Mouse (Mus musculus): Measurements from ENCODE around the gene Ccdc103. TPM values are rescaled to one million over a fixed set of nuclear protein-coding genes. Genes with fewer than 3 reads are reported as not detected.

Ccdc103 gene
- polyA plus RNA-seq, 1 experiment from 2014 or later, result 2.4 TPM

GRCm38 (mm10) chr11:102925351-102925717 is 44.3 kb downstream of the Ccdc103 start:
- peak overlapping the region; percentile 45 for H3K4me3 ChIP-seq (ENCODE audit: low read depth, low read length)
- 0 out of 2 replicates have a peak, but pooled peaks have one; percentile 24 for ATAC-seq (ENCODE audit: low read depth)
- 2% methylated on average over 10 of the region's 10 CpGs for WGBS

GRCm38 (mm10) chr11:102930672-102931071 is 49.7 kb downstream of the Ccdc103 start:
- WGBS, result 91% methylated on average over 10 of the region's 10 CpGs
- no peaks in the 10 kb centered on the region for H3K4me1 ChIP-seq (ENCODE audit: control insufficient read depth, insufficient read depth, low read length)
- H3K27ac ChIP-seq (ENCODE audit: low read depth, low read length), result no peak overlapping the region
- no peaks in the 10 kb centered on the region for H3K36me3 ChIP-seq (ENCODE audit: control insufficient read depth, insufficient read depth, low read length)
- H3K4me3 ChIP-seq (ENCODE audit: low read depth, low read length), result no peak overlapping the region
- H3K9ac ChIP-seq (replicated peaks; ENCODE audit: low read depth, low read length), result no peak overlapping the region
- H3K27me3 ChIP-seq (ENCODE audit: control insufficient read depth, insufficient read depth, low read length), result no peaks in the 10 kb centered on the region
- no peak for ATAC-seq (ENCODE audit: low read depth)
- no peaks in the 10 kb centered on the region for H3K9me3 ChIP-seq (ENCODE audit: control insufficient read depth, low read length)
- H3K4me2 ChIP-seq (ENCODE audit: low read depth, low read length), result no peak overlapping the region

More at GRCm38 (mm10) chr11:102925351-102925717, 44.3 kb downstream of the Ccdc103 start:
- peaks cover 4% of the 10 kb centered on the region for H3K4me1 ChIP-seq (ENCODE audit: control insufficient read depth, insufficient read depth, low read length)
- H3K27me3 ChIP-seq (ENCODE audit: control insufficient read depth, insufficient read depth, low read length), result no peaks in the 10 kb centered on the region
- H3K9me3 ChIP-seq (ENCODE audit: control insufficient read depth, low read length), result no peaks in the 10 kb centered on the region
- H3K9ac ChIP-seq (replicated peaks; ENCODE audit: low read depth, low read length), result peak overlapping the region; percentile 37
- peak overlapping the region; percentile 44 for H3K27ac ChIP-seq (ENCODE audit: low read depth, low read length)
- peak overlapping the region; percentile 79 for H3K4me2 ChIP-seq (ENCODE audit: low read depth, low read length)
- no peaks in the 10 kb centered on the region for H3K36me3 ChIP-seq (ENCODE audit: control insufficient read depth, insufficient read depth, low read length)

Other genes starting within 250 kb of the Ccdc103 start
- 0.11 and 0.12 TPM in 2 replicates for gene Meioc, start 217.5 kb upstream of the Ccdc103 start, polyA plus RNA-seq (2014; fragmentation: Nextera tagmentation; extraction: Ambion mirVana)
- 35.5 and 37.4 TPM in 2 replicates for gene Ccdc43, start 183.4 kb upstream of the Ccdc103 start, polyA plus RNA-seq (2014; fragmentation: Nextera tagmentation; extraction: Ambion mirVana)
- gene Adam11, start 119.8 kb upstream of the Ccdc103 start, polyA plus RNA-seq (2014; fragmentation: Nextera tagmentation; extraction: Ambion mirVana), result 22.2 and 31.8 TPM in 2 replicates
- 34.1 and 34.7 TPM in 2 replicates for gene Gjc1, start 61.5 kb upstream of the Ccdc103 start, polyA plus RNA-seq (2014; fragmentation: Nextera tagmentation; extraction: Ambion mirVana)
- gene Higd1b, start 45.4 kb upstream of the Ccdc103 start, polyA plus RNA-seq (2014; fragmentation: Nextera tagmentation; extraction: Ambion mirVana), result 5.0 and 10.2 TPM in 2 replicates
- gene Eftud2, start 219 bp upstream of the Ccdc103 start, polyA plus RNA-seq (2014; fragmentation: Nextera tagmentation; extraction: Ambion mirVana), result 113 and 135 TPM in 2 replicates
- 0.17 TPM in 1 of 2 replicates, not detected in the other for gene Fam187a, start 4.0 kb downstream of the Ccdc103 start, polyA plus RNA-seq (2014; fragmentation: Nextera tagmentation; extraction: Ambion mirVana)
- 0.17 and 0.88 TPM in 2 replicates for gene Gfap, start 19.7 kb downstream of the Ccdc103 start, polyA plus RNA-seq (2014; fragmentation: Nextera tagmentation; extraction: Ambion mirVana)
- 0.84 and 0.88 TPM in 2 replicates for gene Kif18b, start 43.9 kb downstream of the Ccdc103 start, polyA plus RNA-seq (2014; fragmentation: Nextera tagmentation; extraction: Ambion mirVana)
- 5.6 and 6.8 TPM in 2 replicates for gene C1ql1, start 65.5 kb downstream of the Ccdc103 start, polyA plus RNA-seq (2014; fragmentation: Nextera tagmentation; extraction: Ambion mirVana)
- gene Nmt1, start 147.0 kb downstream of the Ccdc103 start, polyA plus RNA-seq (2014; fragmentation: Nextera tagmentation; extraction: Ambion mirVana), result 27.9 and 35.5 TPM in 2 replicates
- gene Dcakd, start 147.1 kb downstream of the Ccdc103 start, polyA plus RNA-seq (2014; fragmentation: Nextera tagmentation; extraction: Ambion mirVana), result 178 and 193 TPM in 2 replicates
- gene Plcd3, start 220.5 kb downstream of the Ccdc103 start, polyA plus RNA-seq (2014; fragmentation: Nextera tagmentation; extraction: Ambion mirVana), result 1.3 and 1.4 TPM in 2 replicates
- 8.1 and 8.2 TPM in 2 replicates for gene Acbd4, start 220.5 kb downstream of the Ccdc103 start, polyA plus RNA-seq (2014; fragmentation: Nextera tagmentation; extraction: Ambion mirVana)
- 5.8 and 6.1 TPM in 2 replicates for gene Hexim1, start 235.0 kb downstream of the Ccdc103 start, polyA plus RNA-seq (2014; fragmentation: Nextera tagmentation; extraction: Ambion mirVana)

Data from neural tube, embryonic 14.5 days (tissue).